In genomic region chr15:78851505-78852153, GRCm38 (mm10) we compare ENCODE assay signal across 8 mouse cellular contexts. TPM values are rescaled to one million over a fixed set of nuclear protein-coding genes. Genes with fewer than 3 reads are reported as not detected.
A peak's percentile ranks its signal among the peaks of the same experiment; 100 is the strongest.
DNase-seq lines count a peak whose midpoint lies in the region; ATAC-seq lines count a peak whose summit lies in the region.

No protein-coding gene starts in this region.

- DNase-seq in 416B (ENCODE audit: low read depth): peak; percentile 88
- peak; percentile 79 to 82 for DNase-seq in adrenal gland, postnatal 4 days (ENCODE audit: low spot score in 2 of 2)
- peak; percentile 61 to 82 for DNase-seq in monocyte, adult 2 months (ENCODE audit: low read depth in 1 of 2, low spot score in 2 of 2)
- DNase-seq in spleen, postnatal 14 days (ENCODE audit: low spot score in 2 of 2): peak; percentile 81 to 88

- H3K9me3 ChIP-seq in embryonic facial prominence, embryonic 15.5 days (replicated peaks): no peaks in the 10 kb centered on the region
- H3K9me3 ChIP-seq in heart, embryonic 11.5 days (replicated peaks; ENCODE audit: control insufficient read depth, low read length): no peaks in the 10 kb centered on the region
- H3K9me3 ChIP-seq in kidney, embryonic 15.5 days (replicated peaks): no peaks in the 10 kb centered on the region
- H3K9me3 ChIP-seq in limb, embryonic 15.5 days: no peaks in the 10 kb centered on the region

- H3K36me3 ChIP-seq in embryonic facial prominence, embryonic 15.5 days: peaks cover 20% of the 10 kb centered on the region
- H3K36me3 ChIP-seq in heart, embryonic 11.5 days (ENCODE audit: control insufficient read depth, insufficient read depth, low read length): no peaks in the 10 kb centered on the region; the same call in 1 of the 2 replicates
- peaks cover 25% of the 10 kb centered on the region for H3K36me3 ChIP-seq in kidney, embryonic 15.5 days
- H3K36me3 ChIP-seq in limb, embryonic 15.5 days: peaks cover 7% of the 10 kb centered on the region

- H3K4me1 ChIP-seq in embryonic facial prominence, embryonic 15.5 days: peaks cover 19% of the 10 kb centered on the region
- H3K4me1 ChIP-seq in heart, embryonic 11.5 days (ENCODE audit: control insufficient read depth, insufficient read depth, low read length): peaks cover 26% of the 10 kb centered on the region
- peaks cover 44% of the 10 kb centered on the region for H3K4me1 ChIP-seq in kidney, embryonic 15.5 days
- peaks cover 7% of the 10 kb centered on the region; the same call in 1 of the 2 replicates for H3K4me1 ChIP-seq in limb, embryonic 15.5 days

- peak; percentile 70 for ATAC-seq in embryonic facial prominence, embryonic 15.5 days (ENCODE audit: insufficient number of reproducible peaks, low FRiP score, low TSS enrichment, low read depth)
- ATAC-seq in heart, embryonic 11.5 days (replicated peaks; ENCODE audit: insufficient number of reproducible peaks, low FRiP score, low TSS enrichment): peak; percentile 47; the same call in 1 of the 2 replicates
- ATAC-seq in kidney, embryonic 15.5 days (replicated peaks; ENCODE audit: low FRiP score): peak; percentile 73
- ATAC-seq in limb, embryonic 15.5 days (ENCODE audit: insufficient number of reproducible peaks, low FRiP score, low TSS enrichment, low read depth): peak; percentile 64; the same call in 1 of the 2 replicates

- no peak overlapping the region for H3K27ac ChIP-seq in embryonic facial prominence, embryonic 15.5 days (replicated peaks)
- H3K27ac ChIP-seq in heart, embryonic 11.5 days (ENCODE audit: low read depth, low read length): no peak overlapping the region
- H3K27ac ChIP-seq in kidney, embryonic 15.5 days: peak overlapping the region; percentile 78
- H3K27ac ChIP-seq in limb, embryonic 15.5 days: no peak overlapping the region

- WGBS in embryonic facial prominence, embryonic 15.5 days: 10% methylated on average over 13 of the region's 13 CpGs
- WGBS in heart, embryonic 11.5 days (ENCODE audit: insufficient replicate concordance): 8% methylated on average over 13 of the region's 13 CpGs
- WGBS in kidney, embryonic 15.5 days: 15% methylated on average over 13 of the region's 13 CpGs
- WGBS in limb, embryonic 15.5 days: 15% methylated on average over 13 of the region's 13 CpGs

- H3K9ac ChIP-seq in embryonic facial prominence, embryonic 15.5 days: no peak overlapping the region
- H3K9ac ChIP-seq in heart, embryonic 11.5 days (ENCODE audit: low read depth, low read length): no peak overlapping the region
- H3K9ac ChIP-seq in kidney, embryonic 15.5 days: 0 out of 2 replicates have a peak overlapping the region, but pooled peaks have one; percentile 5
- no peak overlapping the region for H3K9ac ChIP-seq in limb, embryonic 15.5 days

- H3K27me3 ChIP-seq in embryonic facial prominence, embryonic 15.5 days: no peaks in the 10 kb centered on the region
- H3K27me3 ChIP-seq in heart, embryonic 11.5 days (ENCODE audit: control insufficient read depth, insufficient read depth, low read length): 0 out of 2 replicates have a peak, but pooled peaks cover 2% of the 10 kb centered on the region
- peaks cover 4% of the 10 kb centered on the region; the same call in 1 of the 2 replicates for H3K27me3 ChIP-seq in kidney, embryonic 15.5 days
- no peaks in the 10 kb centered on the region for H3K27me3 ChIP-seq in limb, embryonic 15.5 days

- H3K4me2 ChIP-seq in embryonic facial prominence, embryonic 15.5 days (replicated peaks): no peak overlapping the region
- peak overlapping the region; percentile 21; the same call in 1 of the 2 replicates for H3K4me2 ChIP-seq in heart, embryonic 11.5 days
- H3K4me2 ChIP-seq in kidney, embryonic 15.5 days: peak overlapping the region; percentile 34; the same call in 1 of the 2 replicates
- H3K4me2 ChIP-seq in limb, embryonic 15.5 days: peak overlapping the region; percentile 17; the same call in 1 of the 2 replicates

- no peak overlapping the region for H3K4me3 ChIP-seq in embryonic facial prominence, embryonic 15.5 days (replicated peaks)
- H3K4me3 ChIP-seq in heart, embryonic 11.5 days (ENCODE audit: low read depth, low read length): no peak overlapping the region
- H3K4me3 ChIP-seq in kidney, embryonic 15.5 days (replicated peaks): no peak overlapping the region
- no peak overlapping the region for H3K4me3 ChIP-seq in limb, embryonic 15.5 days

RNA-seq across cellular contexts. Expression of gene Lgals2, which starts 3.7 kb away (rescaled TPM):
- 1 to 10 TPM; 2.6 to 2.9 TPM for total RNA-seq in adrenal gland, postnatal 4 days (2021)
- polyA plus RNA-seq in embryonic facial prominence, embryonic 15.5 days (2015; fragmentation: Nextera tagmentation; extraction: Ambion mirVana): 1.0 TPM in 2 replicates
- polyA plus RNA-seq in heart, embryonic 11.5 days (2014; fragmentation: Nextera tagmentation; extraction: Ambion mirVana): 0.49 TPM in 1 of 2 replicates, not detected in the other
- polyA plus RNA-seq in kidney, embryonic 15.5 days (2015; fragmentation: Nextera tagmentation; extraction: Ambion mirVana): 0.60 and 1.8 TPM in 2 replicates
- 0.65 and 0.73 TPM in 2 replicates for polyA plus RNA-seq in limb, embryonic 15.5 days (2015; fragmentation: Nextera tagmentation; extraction: Ambion mirVana)

RNA-seq across cellular contexts. Expression of gene Cdc42ep1, which starts 9.2 kb away (rescaled TPM):
- total RNA-seq in adrenal gland, postnatal 4 days (2021): 10 to 100 TPM; 56.7 to 59.1 TPM
- polyA plus RNA-seq in embryonic facial prominence, embryonic 15.5 days (2015; fragmentation: Nextera tagmentation; extraction: Ambion mirVana): 41.5 and 43.8 TPM in 2 replicates
- 24.1 and 29.7 TPM in 2 replicates for polyA plus RNA-seq in heart, embryonic 11.5 days (2014; fragmentation: Nextera tagmentation; extraction: Ambion mirVana)
- polyA plus RNA-seq in kidney, embryonic 15.5 days (2015; fragmentation: Nextera tagmentation; extraction: Ambion mirVana): 46.2 and 51.1 TPM in 2 replicates
- 26.5 and 30.0 TPM in 2 replicates for polyA plus RNA-seq in limb, embryonic 15.5 days (2015; fragmentation: Nextera tagmentation; extraction: Ambion mirVana)

RNA-seq across cellular contexts. Expression of gene Gga1, which starts 25.4 kb away (rescaled TPM):
- total RNA-seq in adrenal gland, postnatal 4 days (2021): 10 to 100 TPM; 58.8 to 65.5 TPM
- polyA plus RNA-seq in embryonic facial prominence, embryonic 15.5 days (2015; fragmentation: Nextera tagmentation; extraction: Ambion mirVana): 56.0 and 62.0 TPM in 2 replicates
- 29.3 and 31.7 TPM in 2 replicates for polyA plus RNA-seq in heart, embryonic 11.5 days (2014; fragmentation: Nextera tagmentation; extraction: Ambion mirVana)
- polyA plus RNA-seq in kidney, embryonic 15.5 days (2015; fragmentation: Nextera tagmentation; extraction: Ambion mirVana): 49.5 and 55.5 TPM in 2 replicates
- 53.2 and 54.4 TPM in 2 replicates for polyA plus RNA-seq in limb, embryonic 15.5 days (2015; fragmentation: Nextera tagmentation; extraction: Ambion mirVana)

RNA-seq across cellular contexts. Expression of gene Gm49510, which starts 47.8 kb away (rescaled TPM):
- total RNA-seq in adrenal gland, postnatal 4 days (2021): not detected
- 0.71 and 0.85 TPM in 2 replicates for polyA plus RNA-seq in embryonic facial prominence, embryonic 15.5 days (2015; fragmentation: Nextera tagmentation; extraction: Ambion mirVana)
- 0.23 and 0.47 TPM in 2 replicates for polyA plus RNA-seq in heart, embryonic 11.5 days (2014; fragmentation: Nextera tagmentation; extraction: Ambion mirVana)
- 0.14 and 0.60 TPM in 2 replicates for polyA plus RNA-seq in kidney, embryonic 15.5 days (2015; fragmentation: Nextera tagmentation; extraction: Ambion mirVana)
- polyA plus RNA-seq in limb, embryonic 15.5 days (2015; fragmentation: Nextera tagmentation; extraction: Ambion mirVana): 0.50 and 0.65 TPM in 2 replicates

RNA-seq across cellular contexts. Expression of gene Sh3bp1, which starts 47.9 kb away (rescaled TPM):
- 10 to 100 TPM; 25.3 to 26.0 TPM for total RNA-seq in adrenal gland, postnatal 4 days (2021)
- 56.7 and 68.1 TPM in 2 replicates for polyA plus RNA-seq in embryonic facial prominence, embryonic 15.5 days (2015; fragmentation: Nextera tagmentation; extraction: Ambion mirVana)
- polyA plus RNA-seq in heart, embryonic 11.5 days (2014; fragmentation: Nextera tagmentation; extraction: Ambion mirVana): 25.0 and 29.3 TPM in 2 replicates
- polyA plus RNA-seq in kidney, embryonic 15.5 days (2015; fragmentation: Nextera tagmentation; extraction: Ambion mirVana): 34.4 and 41.6 TPM in 2 replicates
- polyA plus RNA-seq in limb, embryonic 15.5 days (2015; fragmentation: Nextera tagmentation; extraction: Ambion mirVana): 55.2 and 61.1 TPM in 2 replicates
